Mouse (Mus musculus): ENCODE data around the gene Phldb2.

GRCm38 (mm10) chr16:45742615-45743476, 210.6 kb downstream of the Phldb2 start, which contains the start of gene Abhd10:
- TF ChIP-seq POLR2A (IDR thresholded peaks at IDR 0.05; ENCODE audit: borderline replicate concordance, extremely low read depth, insufficient read depth, insufficient read length, poor library complexity, severe bottlenecking) (peak; percentile 94), CTCF (IDR thresholded peaks at IDR 0.05; ENCODE audit: borderline replicate concordance, extremely low read depth, insufficient read depth, insufficient read length) (no peak)
